Mouse (Mus musculus): Measurements from ENCODE around the gene Rsph9. TPM values are rescaled to one million over a fixed set of nuclear protein-coding genes. Genes with fewer than 3 reads are reported as not detected.
A peak's percentile ranks its signal among the peaks of the same experiment; 100 is the strongest.

The Rsph9 gene
- polyA plus RNA-seq, 1 experiment from 2014 or later: 0.83 TPM

DNA sequence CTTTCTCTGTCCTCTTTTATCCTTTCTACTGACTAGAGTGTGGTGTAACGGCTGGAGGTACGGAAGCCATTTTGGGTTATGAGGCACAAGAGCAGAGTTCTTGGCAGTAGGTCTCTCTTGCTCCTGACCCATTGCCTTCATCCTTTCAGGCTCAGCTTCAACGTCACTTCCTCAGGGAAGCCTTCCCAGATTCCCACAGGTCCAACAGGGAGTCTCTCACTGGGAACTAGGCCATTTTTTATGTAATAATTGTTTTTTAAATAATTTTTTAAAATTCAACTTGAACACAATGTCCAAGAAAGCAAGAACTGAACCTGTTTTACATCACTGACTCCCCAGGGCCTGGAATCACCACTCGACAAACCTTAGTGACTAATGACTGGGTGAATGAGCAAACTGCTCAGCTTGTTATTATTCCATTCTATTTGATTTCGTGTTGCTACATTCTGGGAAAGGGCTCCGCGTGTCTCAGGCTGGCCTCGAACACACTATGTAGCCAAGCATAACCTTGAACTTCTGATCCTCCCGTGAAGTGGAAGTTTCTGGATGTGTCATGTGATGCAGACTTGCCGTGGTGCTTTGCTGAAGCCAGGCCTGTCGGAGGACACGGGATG lies 66.0 kb downstream of the Rsph9 start:
- no peak overlapping the region for H3K4me2 ChIP-seq
- no peaks in the 10 kb centered on the region for H3K36me3 ChIP-seq (replicated peaks)
- H3K27ac ChIP-seq (replicated peaks): no peak overlapping the region
- H3K4me3 ChIP-seq (replicated peaks): no peak overlapping the region
- WGBS (ENCODE audit: insufficient replicate concordance): 75% methylated on average over 12 of the region's 12 CpGs
- peaks cover 23% of the 10 kb centered on the region for H3K4me1 ChIP-seq (replicated peaks)
- no peak for ATAC-seq (ENCODE audit: insufficient read depth)
- no peaks in the 10 kb centered on the region for H3K27me3 ChIP-seq
- H3K9me3 ChIP-seq (replicated peaks): no peaks in the 10 kb centered on the region
- H3K9ac ChIP-seq: no peak overlapping the region

DNA sequence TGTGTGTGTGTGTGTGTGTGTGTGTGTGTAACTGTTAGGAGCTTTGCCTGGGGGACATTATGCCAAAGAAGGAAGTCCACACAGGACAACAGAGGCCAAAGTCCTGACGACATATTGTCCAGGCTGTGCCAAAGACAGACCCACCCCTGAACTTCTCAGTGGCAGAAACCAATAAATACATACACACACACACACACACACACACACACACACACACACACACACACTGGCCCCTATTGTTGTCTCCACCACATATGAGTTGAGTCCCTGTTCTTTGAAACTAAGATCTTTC lies 67.8 kb downstream of the Rsph9 start:
- Histone ChIP-seq H3K4me1 (replicated peaks) (peaks cover 24% of the 10 kb centered on the region), H3K36me3 (replicated peaks) (no peaks in the 10 kb centered on the region), H3K9ac (no peak overlapping the region), H3K4me3 (replicated peaks) (no peak overlapping the region), H3K27ac (replicated peaks) (no peak overlapping the region), H3K9me3 (replicated peaks) (no peaks in the 10 kb centered on the region), H3K27me3 (no peaks in the 10 kb centered on the region), H3K4me2 (no peak overlapping the region)
- WGBS (ENCODE audit: insufficient replicate concordance): 38% methylated on average over 1 of the region's 1 CpGs
- no peak for ATAC-seq (ENCODE audit: insufficient read depth)

DNA sequence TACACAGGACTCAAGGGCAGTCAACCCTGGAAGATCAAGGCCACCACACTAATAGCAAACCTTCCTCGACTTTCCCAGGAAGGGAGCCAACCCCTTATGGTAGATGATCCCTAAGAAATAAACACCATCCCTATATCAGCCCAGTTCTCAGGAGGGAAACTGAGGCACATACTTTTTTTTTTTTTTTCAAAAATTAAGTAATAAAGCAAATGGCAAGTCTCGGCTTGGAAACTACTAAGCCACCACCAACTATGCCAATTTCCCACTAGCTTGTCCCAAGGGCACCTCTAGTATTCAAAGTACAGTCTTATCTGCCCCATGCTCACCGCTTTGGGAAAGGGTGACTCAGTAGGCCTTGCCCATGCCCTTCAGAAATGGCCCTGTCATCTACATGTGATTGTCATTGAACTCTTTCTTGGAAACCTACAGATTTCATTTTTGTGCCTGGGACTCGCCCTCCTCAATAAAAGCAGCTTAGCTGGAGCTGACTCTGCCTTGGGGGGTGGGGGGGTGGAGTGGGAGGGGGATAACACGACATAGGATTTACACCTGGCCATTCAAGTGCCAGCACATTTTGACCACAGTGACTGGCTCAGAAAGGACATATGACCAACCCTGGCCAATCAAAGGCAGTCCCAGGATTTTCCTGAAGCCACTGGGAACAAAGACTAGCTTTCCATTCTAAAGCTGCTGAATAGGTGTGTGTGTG lies 68.3 kb downstream of the Rsph9 start:
- ATAC-seq (ENCODE audit: insufficient read depth): no peak
- Histone ChIP-seq H3K27me3 (no peaks in the 10 kb centered on the region), H3K36me3 (replicated peaks) (no peaks in the 10 kb centered on the region), H3K4me2 (no peak overlapping the region), H3K4me1 (replicated peaks) (peaks cover 24% of the 10 kb centered on the region), H3K9ac (no peak overlapping the region), H3K9me3 (replicated peaks) (no peaks in the 10 kb centered on the region), H3K27ac (replicated peaks) (no peak overlapping the region), H3K4me3 (replicated peaks) (no peak overlapping the region)
- 47% methylated on average over 5 of the region's 5 CpGs for whole genome bisulfite sequencing (ENCODE audit: insufficient replicate concordance)

DNA sequence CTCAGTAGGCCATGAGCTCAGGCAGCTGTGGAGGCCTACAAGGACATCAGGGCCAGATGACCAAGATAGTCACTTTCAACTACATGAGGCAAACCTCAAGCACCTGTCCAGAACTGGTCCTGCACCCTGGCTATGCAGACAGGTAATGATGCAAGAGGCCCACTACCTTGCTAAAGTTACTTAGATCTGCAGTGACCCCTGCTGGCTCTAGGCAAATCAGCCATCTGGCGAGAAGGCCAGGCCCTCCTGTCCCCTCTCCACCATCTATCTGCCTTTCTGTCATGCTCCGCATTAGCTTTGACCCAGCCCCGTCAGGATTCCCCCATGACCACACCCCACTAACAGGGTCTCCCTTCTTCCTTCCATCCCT lies 68.9 kb downstream of the Rsph9 start:
- peaks cover 24% of the 10 kb centered on the region for H3K4me1 ChIP-seq (replicated peaks)
- no peaks in the 10 kb centered on the region for H3K27me3 ChIP-seq
- no peaks in the 10 kb centered on the region for H3K9me3 ChIP-seq (replicated peaks)
- H3K36me3 ChIP-seq (replicated peaks): no peaks in the 10 kb centered on the region
- H3K4me3 ChIP-seq (replicated peaks): no peak overlapping the region
- no peak overlapping the region for H3K9ac ChIP-seq
- 21% methylated on average over 3 of the region's 3 CpGs for WGBS (ENCODE audit: insufficient replicate concordance)
- H3K27ac ChIP-seq (replicated peaks): no peak overlapping the region
- H3K4me2 ChIP-seq: no peak overlapping the region
- no peak for ATAC-seq (ENCODE audit: insufficient read depth)

DNA sequence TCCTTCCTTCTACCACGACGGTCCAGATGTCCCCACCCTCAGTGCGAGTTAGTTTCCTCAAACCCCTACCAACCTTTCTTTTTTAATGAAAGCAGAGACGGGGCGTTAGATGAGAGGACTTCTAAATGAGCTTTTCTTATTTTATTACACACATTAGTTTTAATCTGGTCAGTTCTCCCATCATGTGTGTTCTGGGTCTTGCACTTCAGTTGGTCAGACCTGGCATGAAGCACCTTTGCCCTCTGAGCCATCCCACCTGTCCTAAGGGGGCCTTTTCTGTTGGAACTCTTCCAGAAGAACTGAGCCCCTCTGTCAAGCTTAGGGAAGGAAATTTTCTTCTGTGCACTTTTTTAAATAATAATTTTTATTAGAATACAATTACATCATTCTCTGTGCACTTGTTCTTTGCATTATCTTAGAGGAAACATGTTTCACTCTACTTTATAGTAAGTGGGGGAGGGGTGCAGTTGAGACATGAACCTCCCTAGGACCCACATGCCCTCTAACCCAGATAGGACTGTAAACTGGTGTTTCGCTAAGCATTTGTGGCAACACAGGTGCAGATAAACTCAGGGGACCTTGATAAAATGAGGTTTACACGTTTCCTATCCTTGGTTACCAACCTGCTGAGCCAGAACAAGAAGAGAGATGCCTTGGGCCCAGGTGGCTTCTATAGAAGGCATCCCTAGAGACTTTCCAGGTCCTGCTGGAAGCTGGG lies 69.5 kb downstream of the Rsph9 start:
- no peaks in the 10 kb centered on the region for H3K9me3 ChIP-seq (replicated peaks)
- 18% methylated on average over 7 of the region's 7 CpGs for WGBS (ENCODE audit: insufficient replicate concordance)
- peak overlapping the region; percentile 28 for H3K4me3 ChIP-seq (replicated peaks)
- H3K4me1 ChIP-seq (replicated peaks): peaks cover 24% of the 10 kb centered on the region
- peak overlapping the region; percentile 62 for H3K4me2 ChIP-seq
- no peak overlapping the region for H3K27ac ChIP-seq (replicated peaks)
- ATAC-seq (ENCODE audit: insufficient read depth): no peak
- no peaks in the 10 kb centered on the region for H3K36me3 ChIP-seq (replicated peaks)
- H3K9ac ChIP-seq: no peak overlapping the region
- no peaks in the 10 kb centered on the region for H3K27me3 ChIP-seq

DNA sequence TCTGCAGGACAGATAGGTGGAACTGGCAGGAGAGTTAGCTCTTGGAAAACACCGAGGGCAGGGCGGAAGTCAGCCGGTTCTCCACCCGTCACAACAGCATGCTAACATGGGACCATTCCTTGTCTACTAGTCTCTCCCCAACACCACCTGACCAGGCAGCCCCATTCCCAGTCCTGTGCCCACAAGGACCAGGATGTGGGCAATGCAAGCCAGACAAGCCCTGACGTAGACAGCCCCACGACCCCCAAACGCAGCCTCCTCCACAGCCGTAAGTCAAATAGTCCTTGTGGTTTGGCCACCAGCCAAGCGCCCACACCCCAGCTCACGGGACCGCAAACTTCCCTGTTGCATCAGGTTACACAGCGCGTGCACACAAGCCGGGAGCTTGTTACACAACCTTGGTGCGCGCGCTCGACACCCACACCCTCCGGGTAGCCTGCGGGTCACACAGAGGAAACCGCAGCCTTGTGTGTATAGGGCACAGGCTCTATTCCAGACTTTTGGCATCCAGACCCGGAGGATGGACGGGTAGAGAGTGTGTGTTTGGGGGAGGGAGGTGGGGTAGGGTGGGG lies 70.2 kb downstream of the Rsph9 start:
- Histone ChIP-seq H3K36me3 (replicated peaks) (no peaks in the 10 kb centered on the region), H3K4me3 (replicated peaks) (peak overlapping the region; percentile 28), H3K9ac (no peak overlapping the region), H3K4me1 (replicated peaks) (peaks cover 24% of the 10 kb centered on the region), H3K27ac (replicated peaks) (0 out of 2 replicates have a peak overlapping the region, but pooled peaks have one; percentile 19), H3K9me3 (replicated peaks) (no peaks in the 10 kb centered on the region), H3K4me2 (peak overlapping the region; percentile 62), H3K27me3 (no peaks in the 10 kb centered on the region)
- WGBS (ENCODE audit: insufficient replicate concordance): 3% methylated on average over 23 of the region's 23 CpGs
- peak; percentile 77 for ATAC-seq (ENCODE audit: insufficient read depth)

Other genes starting within 250 kb of the Rsph9 start
- gene Vegfa, start 111.8 kb downstream of the Rsph9 start, polyA plus RNA-seq (2015; fragmentation: Nextera tagmentation; extraction: Ambion mirVana): 1.2 and 1.4 TPM in 2 replicates
- 60.7 and 64.6 TPM in 2 replicates for gene Mrps18a, start 33.2 kb downstream of the Rsph9 start, polyA plus RNA-seq (2015; fragmentation: Nextera tagmentation; extraction: Ambion mirVana)
- gene Mad2l1bp, start 9.3 kb upstream of the Rsph9 start, polyA plus RNA-seq (2015; fragmentation: Nextera tagmentation; extraction: Ambion mirVana): 42.5 and 47.5 TPM in 2 replicates
- gene Gtpbp2, start 16.8 kb upstream of the Rsph9 start, polyA plus RNA-seq (2015; fragmentation: Nextera tagmentation; extraction: Ambion mirVana): 33.2 and 36.8 TPM in 2 replicates
- gene Polh, start 58.4 kb upstream of the Rsph9 start, polyA plus RNA-seq (2015; fragmentation: Nextera tagmentation; extraction: Ambion mirVana): 15.8 and 17.1 TPM in 2 replicates
- 14.4 and 15.2 TPM in 2 replicates for gene Xpo5, start 58.6 kb upstream of the Rsph9 start, polyA plus RNA-seq (2015; fragmentation: Nextera tagmentation; extraction: Ambion mirVana)
- 29.0 and 30.6 TPM in 2 replicates for gene Polr1c, start 103.8 kb upstream of the Rsph9 start, polyA plus RNA-seq (2015; fragmentation: Nextera tagmentation; extraction: Ambion mirVana)
- 44.2 and 59.9 TPM in 2 replicates for gene Yipf3, start 103.9 kb upstream of the Rsph9 start, polyA plus RNA-seq (2015; fragmentation: Nextera tagmentation; extraction: Ambion mirVana)
- 0.08 TPM in 1 of 2 replicates, not detected in the other for gene Lrrc73, start 109.3 kb upstream of the Rsph9 start, polyA plus RNA-seq (2015; fragmentation: Nextera tagmentation; extraction: Ambion mirVana)
- 9.8 and 10.5 TPM in 2 replicates for gene Tjap1, start 138.8 kb upstream of the Rsph9 start, polyA plus RNA-seq (2015; fragmentation: Nextera tagmentation; extraction: Ambion mirVana)
- gene Dlk2, start 153.2 kb upstream of the Rsph9 start, polyA plus RNA-seq (2015; fragmentation: Nextera tagmentation; extraction: Ambion mirVana): 0.24 TPM in 1 of 2 replicates, not detected in the other
- 1.8 and 2.0 TPM in 2 replicates for gene Abcc10, start 184.1 kb upstream of the Rsph9 start, polyA plus RNA-seq (2015; fragmentation: Nextera tagmentation; extraction: Ambion mirVana)
- 1.5 and 1.7 TPM in 2 replicates for gene Zfp318, start 239.5 kb upstream of the Rsph9 start, polyA plus RNA-seq (2015; fragmentation: Nextera tagmentation; extraction: Ambion mirVana)